Comparison of ENCODE assay signal across 17 mouse cellular contexts in the genomic region with DNA sequence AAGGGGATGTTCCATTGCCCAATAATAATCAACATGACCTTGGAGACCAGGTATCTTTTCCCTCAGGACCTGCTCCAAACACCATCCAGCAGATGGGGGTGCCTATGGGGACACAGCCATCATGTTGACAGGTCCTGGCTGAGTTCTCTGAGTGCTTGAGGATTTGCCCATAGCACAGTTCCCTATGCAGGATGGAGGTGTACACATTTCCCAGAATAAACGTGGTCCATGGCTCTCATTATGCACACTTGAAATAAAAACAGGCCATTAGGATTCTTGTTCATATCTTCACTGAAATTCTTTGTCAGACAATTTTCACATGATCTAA.
DNase-seq lines count a peak whose midpoint lies in the region; ATAC-seq lines count a peak whose summit lies in the region.
"Had no signal": no experiment of that assay in that cellular context is flagged by ENCODE, and none has a peak within 500 bp of the region (broad histone marks: within the 10 kb centered on the region; RNA-seq: fewer than 3 reads in every experiment).

No protein-coding gene starts in this region.

- no peaks in the 10 kb centered on the region for H3K27me3 ChIP-seq in hindbrain, embryonic 13.5 days
- H3K27me3 ChIP-seq in hindbrain, embryonic 16.5 days (replicated peaks; ENCODE audit: control insufficient read depth, insufficient read depth, low read length): no peaks in the 10 kb centered on the region
- H3K27me3 ChIP-seq in heart, embryonic 15.5 days: no peaks in the 10 kb centered on the region
- H3K27me3 ChIP-seq: CH12.LX; embryonic facial prominence, embryonic 13.5 days had no signal

- ATAC-seq in hindbrain, embryonic 13.5 days (ENCODE audit: low FRiP score): peak; percentile 56; the same call in 1 of the 2 replicates
- no peak for ATAC-seq in hindbrain, embryonic 16.5 days
- ATAC-seq in heart, embryonic 15.5 days (replicated peaks; ENCODE audit: insufficient number of reproducible peaks, insufficient read depth, low FRiP score, low read depth): no peak
- ATAC-seq: intestine, postnatal 0 days had no signal

- no peak overlapping the region for H3K4me2 ChIP-seq in hindbrain, embryonic 13.5 days
- H3K4me2 ChIP-seq in hindbrain, embryonic 16.5 days (ENCODE audit: low read length): no peak overlapping the region
- no peak overlapping the region for H3K4me2 ChIP-seq in heart, embryonic 15.5 days
- H3K4me2 ChIP-seq: embryonic facial prominence, embryonic 13.5 days had no signal

- peaks cover 9% of the 10 kb centered on the region for H3K4me1 ChIP-seq in hindbrain, embryonic 13.5 days (replicated peaks)
- no peaks in the 10 kb centered on the region; the same call in 1 of the 2 replicates for H3K4me1 ChIP-seq in hindbrain, embryonic 16.5 days (ENCODE audit: control insufficient read depth, insufficient read depth, low read depth, low read length)
- H3K4me1 ChIP-seq in heart, embryonic 15.5 days (replicated peaks): peaks cover 11% of the 10 kb centered on the region
- H3K4me1 ChIP-seq: embryonic facial prominence, embryonic 13.5 days had no signal

- H3K4me3 ChIP-seq in hindbrain, embryonic 13.5 days: no peak overlapping the region
- H3K4me3 ChIP-seq in hindbrain, embryonic 16.5 days (ENCODE audit: low read length): no peak overlapping the region
- H3K4me3 ChIP-seq in heart, embryonic 15.5 days: no peak overlapping the region
- H3K4me3 ChIP-seq: embryonic facial prominence, embryonic 13.5 days had no signal

- no peaks in the 10 kb centered on the region for H3K36me3 ChIP-seq in hindbrain, embryonic 13.5 days
- H3K36me3 ChIP-seq in hindbrain, embryonic 16.5 days (ENCODE audit: control insufficient read depth, insufficient read depth, low read length): no peaks in the 10 kb centered on the region
- H3K36me3 ChIP-seq in heart, embryonic 15.5 days: no peaks in the 10 kb centered on the region
- H3K36me3 ChIP-seq: embryonic facial prominence, embryonic 13.5 days had no signal

- H3K27ac ChIP-seq in hindbrain, embryonic 13.5 days: no peak overlapping the region
- no peak overlapping the region for H3K27ac ChIP-seq in hindbrain, embryonic 16.5 days (ENCODE audit: low read depth, low read length)
- H3K27ac ChIP-seq in heart, embryonic 15.5 days: peak overlapping the region; percentile 56
- H3K27ac ChIP-seq: embryonic facial prominence, embryonic 13.5 days; kidney, postnatal 0 days; macrophage had no signal

- no peaks in the 10 kb centered on the region for H3K9me3 ChIP-seq in hindbrain, embryonic 13.5 days
- H3K9me3 ChIP-seq in hindbrain, embryonic 16.5 days (ENCODE audit: control insufficient read depth, low read length): no peaks in the 10 kb centered on the region
- H3K9me3 ChIP-seq in heart, embryonic 15.5 days (replicated peaks): no peaks in the 10 kb centered on the region
- H3K9me3 ChIP-seq: embryonic facial prominence, embryonic 13.5 days had no signal

- WGBS in hindbrain, embryonic 13.5 days: 53% methylated on average over 1 of the region's 1 CpGs
- 29% methylated on average over 1 of the region's 1 CpGs for WGBS in hindbrain, embryonic 16.5 days
- WGBS in heart, embryonic 15.5 days: 19% methylated on average over 1 of the region's 1 CpGs

- peak; percentile 47 to 53 for DNase-seq in cerebellum, postnatal 10 days
- no peak for DNase-seq in cerebellum, adult 9-11 months
- peak; percentile 28 for DNase-seq in brain, adult 2 months (ENCODE audit: low read depth, low spot score)
- DNase-seq in right cerebral cortex, adult 2 months (ENCODE audit: low spot score in 2 of 2): no peak
- DNase-seq in frontal cortex, postnatal 36 days (ENCODE audit: low spot score in 2 of 2): no peak
- DNase-seq: adrenal gland, postnatal 36 days; gastrocnemius, postnatal 36 days; lung, adult 2 months; spleen, adult 18-20 months had no signal

- no peak overlapping the region for H3K9ac ChIP-seq in hindbrain, embryonic 13.5 days
- no peak overlapping the region for H3K9ac ChIP-seq in hindbrain, embryonic 16.5 days (ENCODE audit: low read depth, low read length)
- H3K9ac ChIP-seq in heart, embryonic 15.5 days: no peak overlapping the region
- H3K9ac ChIP-seq: embryonic facial prominence, embryonic 13.5 days had no signal

Comparison
In these comparisons a context has a peak if more than half of its experiments do, and no peak if none do; other contexts are left out.
1. DNase-seq: peak in cerebellum, postnatal 10 days (2 of 2) and brain, adult 2 months (single experiment); none in cerebellum, adult 9-11 months (single experiment), right cerebral cortex, adult 2 months (0 of 2) and frontal cortex, postnatal 36 days (0 of 2).